Mouse (Mus musculus) skeletal muscle tissue, postnatal 0 days (tissue): Measurements from ENCODE around the gene Btf3l4. TPM values are rescaled to one million over a fixed set of nuclear protein-coding genes. Genes with fewer than 3 reads are reported as not detected.

Experiments used
- polyA plus RNA-seq: library from polyadenylated mRNA; unstranded; fragments of >200 nt; fragmentation: Nextera tagmentation; extraction: Ambion mirVana; gene quantifications from 2 replicates; pipeline ENCODE4 v1.2.1, GENCODE M21; 2015

Btf3l4 gene
- polyA plus RNA-seq, result 108 TPM in 2 replicates

DNA sequence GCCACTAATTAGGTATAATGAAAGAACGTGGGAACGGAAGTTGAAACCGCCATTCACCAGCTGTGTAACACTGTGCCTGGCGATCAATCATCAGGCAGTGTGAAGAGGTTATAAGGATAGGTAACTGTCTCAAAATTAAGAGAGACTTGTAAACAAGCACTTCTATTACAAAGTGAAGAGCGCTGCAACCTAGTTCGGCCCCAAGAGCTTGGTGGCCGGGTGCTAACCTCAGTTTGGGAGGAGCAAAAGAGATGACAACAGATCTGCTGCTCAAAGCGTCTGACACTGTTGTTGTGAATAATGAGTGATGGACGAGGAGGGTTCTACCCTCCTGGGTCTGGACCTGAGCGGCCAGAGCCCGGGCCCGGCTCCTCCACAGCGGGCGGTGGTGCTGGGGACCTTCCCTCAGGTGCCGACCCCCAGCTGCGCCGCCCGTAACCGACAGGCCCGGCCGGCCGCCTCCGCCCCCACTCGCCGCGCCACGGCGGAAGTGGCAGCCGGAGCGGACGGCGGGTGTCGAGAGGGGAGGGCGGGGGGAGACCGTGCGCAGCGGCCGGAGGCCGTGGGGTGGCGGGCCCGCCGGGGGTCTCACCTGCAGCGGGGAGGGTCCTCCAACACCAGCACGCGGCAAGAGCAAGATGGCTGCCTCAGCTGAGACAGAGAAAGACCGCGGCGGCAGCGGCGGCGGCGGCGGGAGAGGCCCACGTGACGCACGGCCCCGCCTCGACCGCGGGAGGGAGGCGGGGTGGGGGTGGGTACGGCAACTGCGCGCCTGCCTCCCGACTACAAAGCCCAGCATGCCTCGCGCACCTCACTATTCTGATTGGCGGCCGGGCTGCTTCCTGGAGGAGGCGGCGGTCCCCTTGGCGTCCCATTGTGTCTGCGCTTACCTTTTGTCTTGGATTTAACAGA lies at the start of gene Btf3l4:
Gene Btf3l4, minus strand, starts transcription at position 699 of the 912 bp plus-strand sequence.

GRCm38 (mm10) chr4:108878963-108879822 lies 45.8 kb upstream of the Btf3l4 start, which contains the start of gene Rab3b:
Gene Rab3b (plus strand): TSS chr4:108879063.

DNA sequence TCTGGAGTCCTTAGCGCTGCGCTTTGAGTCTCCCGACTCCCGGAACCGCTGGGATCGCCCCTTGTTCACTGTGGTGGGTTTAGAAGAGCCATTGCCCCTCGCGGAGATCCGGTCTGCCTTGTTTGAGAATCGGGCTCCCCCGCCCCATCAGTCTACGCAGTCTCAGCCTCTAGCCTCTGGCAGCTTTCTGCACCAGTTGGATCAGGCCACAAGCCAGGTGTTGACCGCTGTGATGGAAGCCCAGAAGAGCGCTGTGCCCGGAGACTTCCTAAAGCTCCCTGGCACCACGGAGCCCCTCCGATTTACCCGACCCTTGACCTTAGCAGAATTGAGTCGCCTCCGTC lies 15.1 kb upstream of the Btf3l4 start, which contains the start of gene A730015C16Rik:
Gene A730015C16Rik, minus strand, starts transcription at position 115 of the 344 bp plus-strand sequence.

GRCm38 (mm10) chr4:108847715-108848504 lies 14.5 kb upstream of the Btf3l4 start, which contains the start of gene Kti12:
Gene Kti12 (plus strand): TSS chr4:108847785.

DNA sequence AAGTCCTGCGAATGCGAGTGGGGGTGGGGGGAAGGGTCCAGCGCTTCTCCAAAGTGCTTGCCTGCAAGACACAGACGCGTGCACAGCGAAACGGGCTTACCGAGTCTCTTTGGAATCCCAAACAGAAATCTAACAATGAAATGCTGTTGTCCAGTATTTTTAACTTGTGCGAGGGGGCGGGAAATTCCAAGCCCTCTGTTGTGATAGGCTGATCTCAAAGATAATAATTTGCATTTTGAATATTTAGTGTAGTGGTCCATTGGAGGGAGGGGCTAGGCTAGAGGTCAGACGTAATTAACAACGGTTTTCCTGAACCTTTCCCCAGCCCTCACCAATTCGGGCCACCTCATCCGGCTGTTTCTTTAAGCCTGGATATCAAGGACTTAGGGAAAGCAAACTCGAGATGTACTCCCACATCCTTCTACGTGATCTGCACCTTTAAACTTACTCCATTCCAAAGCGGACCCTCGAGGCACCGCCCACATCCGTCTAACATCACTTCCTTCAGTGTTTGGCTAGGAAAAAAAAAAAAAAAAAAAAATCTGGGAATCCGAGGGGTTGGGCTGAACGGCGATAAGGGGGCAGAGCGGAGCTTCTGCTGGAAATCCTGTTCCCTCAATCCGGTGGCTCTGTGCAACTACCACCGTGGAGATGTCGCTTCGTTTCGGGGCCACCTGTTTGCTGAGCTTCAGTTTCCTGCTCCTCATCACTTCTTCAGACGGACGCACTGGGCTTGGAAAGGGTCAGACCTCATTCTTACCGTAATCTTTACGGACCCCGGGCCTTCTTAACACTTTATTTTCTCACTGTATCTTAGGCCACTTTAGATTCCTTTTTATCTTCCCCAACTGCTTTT lies 929 bp upstream of the Btf3l4 start, which contains the start of gene Txndc12:
Gene Txndc12, plus strand, starts transcription at position 487 of the 856 bp plus-strand sequence.

DNA sequence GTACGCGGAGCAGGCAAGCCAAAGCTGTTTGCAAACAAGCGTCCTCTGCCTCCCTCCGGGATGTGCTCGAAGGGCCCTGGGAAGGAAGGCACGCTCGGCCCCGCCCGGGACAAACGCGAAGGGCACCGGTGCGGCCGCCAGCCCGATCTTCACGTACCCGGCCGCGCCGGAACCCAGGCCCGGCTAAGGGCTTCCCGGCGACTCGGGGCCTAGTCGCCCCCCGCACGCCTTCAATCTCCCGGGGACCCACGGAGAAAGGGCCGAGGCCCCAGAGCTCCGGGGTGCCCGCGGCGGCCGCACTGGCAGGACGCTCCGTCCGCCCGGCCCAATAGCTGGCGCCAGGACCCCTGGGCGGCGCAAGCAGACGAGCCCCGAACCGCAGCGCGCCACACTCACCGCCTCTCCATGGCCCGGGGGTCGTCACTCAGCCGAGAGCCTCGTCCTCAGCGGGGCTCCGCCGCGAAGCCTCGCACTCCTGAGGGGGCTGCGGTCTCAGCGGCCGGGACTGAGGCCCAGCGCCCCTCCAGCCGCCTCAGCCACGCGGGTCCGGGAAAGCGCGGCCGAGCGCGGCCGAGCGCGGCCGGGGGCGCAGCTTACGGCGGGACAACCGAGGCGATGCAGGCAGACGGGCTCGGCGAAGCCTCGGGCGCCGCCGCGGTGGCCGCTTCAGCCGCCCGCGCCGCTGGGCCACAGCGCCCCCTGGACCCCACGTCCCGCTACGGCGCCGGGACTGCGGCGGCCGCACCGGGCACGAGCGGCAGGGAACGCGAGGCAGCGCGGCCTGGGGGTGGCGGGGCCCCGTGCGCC lies 53.2 kb downstream of the Btf3l4 start, which contains the start of gene Zfyve9:
Gene Zfyve9, minus strand, starts transcription at position 742 of the 807 bp plus-strand sequence.

Other genes starting within 250 kb of the Btf3l4 start
- 15.4 and 16.6 TPM in 2 replicates for gene Cc2d1b, start 213.7 kb downstream of the Btf3l4 start, polyA plus RNA-seq
- gene 3110021N24Rik, start 114.0 kb downstream of the Btf3l4 start, polyA plus RNA-seq, result 1.2 and 1.9 TPM in 2 replicates
- 3.0 and 3.1 TPM in 2 replicates for gene Zfyve9, start 52.8 kb downstream of the Btf3l4 start, polyA plus RNA-seq
- gene Txndc12, start 987 bp upstream of the Btf3l4 start, polyA plus RNA-seq, result 41.5 and 52.2 TPM in 2 replicates
- gene Kti12, start 14.2 kb upstream of the Btf3l4 start, polyA plus RNA-seq, result 27.1 and 29.5 TPM in 2 replicates
- 0.97 and 1.1 TPM in 2 replicates for gene A730015C16Rik, start 15.0 kb upstream of the Btf3l4 start, polyA plus RNA-seq
- 1.7 and 2.6 TPM in 2 replicates for gene Rab3b, start 45.4 kb upstream of the Btf3l4 start, polyA plus RNA-seq
- 42.9 and 46.2 TPM in 2 replicates for gene Nrd1, start 167.0 kb upstream of the Btf3l4 start, polyA plus RNA-seq